Mouse (Mus musculus) ES-E14 (cell line): ENCODE data around the gene Diaph2.

Source experiments
- CHD2 ChIP-seq: IDR thresholded peaks from 2 replicates; pipeline ENCODE4 v1.6.1; 2014; ENCODE audit warnings: mild to moderate bottlenecking, low read depth, low read length, inconsistent platforms
- HCFC1 ChIP-seq: IDR thresholded peaks from 2 replicates; pipeline ENCODE4 v1.6.1; 2012; ENCODE audit warnings: low read length, inconsistent platforms, borderline replicate concordance; ENCODE audit not compliant: insufficient read depth
- ZC3H11A ChIP-seq: IDR thresholded peaks from 2 replicates; pipeline ENCODE4 v1.6.1; 2012; ENCODE audit warnings: low read depth, mild to moderate bottlenecking, inconsistent platforms, low read length, borderline replicate concordance
- ZNF384 ChIP-seq: IDR thresholded peaks from 2 replicates; pipeline ENCODE4 v1.6.1; 2012; ENCODE audit warnings: low read depth, low read length, inconsistent platforms

GRCm38 (mm10) chrX:129739226-129739625, 10.3 kb upstream of the Diaph2 start:
- TF ChIP-seq ZNF384 = no peak
- no peak for TF ChIP-seq HCFC1
- TF ChIP-seq ZC3H11A = no peak
- no peak for TF ChIP-seq CHD2
